ENCODE assay signal across 26 mouse cellular contexts in the genomic region with DNA sequence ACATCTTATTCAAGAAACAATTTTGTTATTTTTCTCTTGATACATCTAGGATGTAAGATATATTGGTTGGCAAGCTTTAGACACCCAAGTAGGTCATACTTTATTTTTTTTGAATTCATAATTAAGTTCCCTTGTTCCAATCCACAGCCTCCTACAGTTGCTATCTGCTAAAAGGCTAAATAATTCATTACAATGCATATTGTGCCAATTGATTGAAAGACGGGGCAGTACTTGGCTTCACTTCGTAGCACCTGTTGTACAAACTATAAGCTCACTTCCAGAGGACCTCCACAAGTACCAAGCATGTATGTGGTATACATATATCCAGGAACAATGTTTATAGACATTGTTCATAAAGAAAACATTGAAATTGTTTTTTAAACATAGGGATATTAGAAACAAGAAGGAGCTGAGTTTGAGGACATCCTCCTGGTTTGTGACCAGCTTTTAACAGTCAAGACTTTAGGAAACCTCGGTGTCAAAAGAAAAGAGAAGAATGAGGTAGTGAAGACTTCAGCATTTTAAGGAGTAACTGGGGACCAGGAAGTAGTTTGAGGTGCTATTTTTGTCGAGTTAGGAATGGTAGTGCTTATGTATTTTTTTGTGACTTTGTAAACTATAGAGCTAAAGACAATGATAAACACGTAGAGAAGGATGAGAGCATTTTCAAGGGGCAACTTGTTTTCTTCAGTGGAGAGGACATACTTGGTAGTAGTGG. TPM values are rescaled to one million over a fixed set of nuclear protein-coding genes. Genes with fewer than 3 reads are reported as not detected.
DNase-seq lines count a peak whose midpoint lies in the region; ATAC-seq lines count a peak whose summit lies in the region.
"Had no signal": no experiment of that assay in that cellular context is flagged by ENCODE, and none has a peak within 500 bp of the region (broad histone marks: within the 10 kb centered on the region; RNA-seq: fewer than 3 reads in every experiment).

No protein-coding gene starts in this region.

- H3K27me3 ChIP-seq in midbrain, embryonic 11.5 days (ENCODE audit: control insufficient read depth, insufficient read depth, low read length): no peaks in the 10 kb centered on the region
- no peaks in the 10 kb centered on the region for H3K27me3 ChIP-seq in midbrain, embryonic 16.5 days (ENCODE audit: control insufficient read depth, insufficient read depth, low read depth, low read length)
- no peaks in the 10 kb centered on the region for H3K27me3 ChIP-seq in intestine, embryonic 15.5 days (replicated peaks)
- H3K27me3 ChIP-seq: embryonic facial prominence, embryonic 15.5 days; hindbrain, embryonic 15.5 days; limb, embryonic 15.5 days; neural tube, embryonic 13.5 days had no signal

- DNase-seq in embryo, embryonic 10 days (ENCODE audit: low spot score): peak; percentile 21
- DNase-seq in embryo, embryonic 10.5 days (ENCODE audit: low spot score): no peak
- peak; percentile 86 for DNase-seq in midbrain, embryonic 11.5 days (ENCODE audit: low spot score, missing footprints)
- DNase-seq in adipocyte (ENCODE audit: low spot score): peak; percentile 42
- peak; percentile 24 for DNase-seq in naive thymus-derived CD4-positive, alpha-beta T cell, adult 2 months (ENCODE audit: low read depth)
- DNase-seq in T-cell, adult 2 months (ENCODE audit: low spot score): no peak
- DNase-seq: adrenal gland, adult 2 months; cerebellum, adult 11-12 months; forebrain, postnatal 0 days; gastrocnemius, adult 2 months; heart, postnatal 36 days; kidney, adult 9 months; left cerebral cortex, postnatal 4 days; lung, postnatal 10 days; right cerebral cortex, adult 18-20 months; right cerebral cortex, postnatal 4 days; thymus, postnatal 14 days had no signal

- H3K4me1 ChIP-seq in midbrain, embryonic 11.5 days (ENCODE audit: control insufficient read depth, insufficient read depth, low read length): peaks cover 8% of the 10 kb centered on the region
- H3K4me1 ChIP-seq in midbrain, embryonic 16.5 days (ENCODE audit: control insufficient read depth, insufficient read depth, low read length): peaks cover 13% of the 10 kb centered on the region
- H3K4me1 ChIP-seq in intestine, embryonic 15.5 days (replicated peaks): no peaks in the 10 kb centered on the region

- peaks cover 10% of the 10 kb centered on the region for H3K36me3 ChIP-seq in midbrain, embryonic 11.5 days (ENCODE audit: control insufficient read depth, insufficient read depth, low read length)
- H3K36me3 ChIP-seq in midbrain, embryonic 16.5 days (ENCODE audit: control insufficient read depth, insufficient read depth, low read length): peaks cover 17% of the 10 kb centered on the region
- peaks cover 5% of the 10 kb centered on the region; the same call in 1 of the 2 replicates for H3K36me3 ChIP-seq in intestine, embryonic 15.5 days

- no peak overlapping the region for H3K4me3 ChIP-seq in midbrain, embryonic 11.5 days (ENCODE audit: low read depth, low read length)
- H3K4me3 ChIP-seq in midbrain, embryonic 16.5 days (ENCODE audit: low read depth, low read length): no peak overlapping the region
- H3K4me3 ChIP-seq in intestine, embryonic 15.5 days (replicated peaks): no peak overlapping the region
- H3K4me3 ChIP-seq: embryonic facial prominence, embryonic 15.5 days; gastrocnemius, adult 2 months; hindbrain, embryonic 15.5 days; left cerebral cortex, adult 2 months; limb, embryonic 15.5 days; neural tube, embryonic 13.5 days had no signal

- WGBS in midbrain, embryonic 11.5 days: 79% methylated on average over 5 of the region's 5 CpGs
- WGBS in midbrain, embryonic 16.5 days: 71% methylated on average over 5 of the region's 5 CpGs
- WGBS in intestine, embryonic 15.5 days: 70% methylated on average over 5 of the region's 5 CpGs

- H3K4me2 ChIP-seq in midbrain, embryonic 11.5 days: no peak overlapping the region
- no peak overlapping the region for H3K4me2 ChIP-seq in midbrain, embryonic 16.5 days (ENCODE audit: low read length)
- no peak overlapping the region for H3K4me2 ChIP-seq in intestine, embryonic 15.5 days (replicated peaks)
- H3K4me2 ChIP-seq: embryonic facial prominence, embryonic 15.5 days had no signal

- H3K27ac ChIP-seq in midbrain, embryonic 11.5 days (ENCODE audit: low read depth, low read length): no peak overlapping the region
- H3K27ac ChIP-seq in midbrain, embryonic 16.5 days (ENCODE audit: low read length): no peak overlapping the region
- H3K27ac ChIP-seq in intestine, embryonic 15.5 days: no peak overlapping the region
- H3K27ac ChIP-seq: embryonic facial prominence, embryonic 15.5 days; gastrocnemius, adult 2 months; hindbrain, embryonic 15.5 days; left cerebral cortex, adult 2 months; limb, embryonic 15.5 days; midbrain, embryonic 10.5 days; neural tube, embryonic 13.5 days had no signal

- no peak for ATAC-seq in midbrain, embryonic 11.5 days (ENCODE audit: low FRiP score)
- no peak for ATAC-seq in midbrain, embryonic 16.5 days
- ATAC-seq in intestine, embryonic 15.5 days: no peak
- ATAC-seq: forebrain, postnatal 0 days; intestine, embryonic 16.5 days had no signal

- no peak overlapping the region for H3K9ac ChIP-seq in midbrain, embryonic 11.5 days (ENCODE audit: low read length)
- H3K9ac ChIP-seq in midbrain, embryonic 16.5 days (ENCODE audit: low read depth, low read length): no peak overlapping the region
- H3K9ac ChIP-seq in intestine, embryonic 15.5 days: no peak overlapping the region
- H3K9ac ChIP-seq: embryonic facial prominence, embryonic 15.5 days; forebrain, postnatal 0 days; hindbrain, embryonic 15.5 days; limb, embryonic 15.5 days; neural tube, embryonic 13.5 days had no signal

- H3K9me3 ChIP-seq in midbrain, embryonic 11.5 days (ENCODE audit: control insufficient read depth, low read length): no peaks in the 10 kb centered on the region
- no peaks in the 10 kb centered on the region for H3K9me3 ChIP-seq in midbrain, embryonic 16.5 days (replicated peaks; ENCODE audit: control insufficient read depth, low read length, poor library complexity, severe bottlenecking)
- H3K9me3 ChIP-seq in intestine, embryonic 15.5 days: no peaks in the 10 kb centered on the region
- H3K9me3 ChIP-seq: embryonic facial prominence, embryonic 15.5 days; hindbrain, embryonic 15.5 days; limb, embryonic 15.5 days; midbrain, embryonic 10.5 days; neural tube, embryonic 13.5 days had no signal

RNA-seq across cellular contexts. Expression of gene Nfs1, which starts 2.4 kb away (rescaled TPM):
- polyA plus RNA-seq in midbrain, embryonic 11.5 days (2014; fragmentation: Nextera tagmentation; extraction: Ambion mirVana): 34.1 and 37.2 TPM in 2 replicates
- polyA plus RNA-seq in midbrain, embryonic 16.5 days (2015; fragmentation: Nextera tagmentation; extraction: Ambion mirVana): 35.3 and 37.6 TPM in 2 replicates
- 62.3 and 63.0 TPM in 2 replicates for polyA plus RNA-seq in intestine, embryonic 15.5 days (2015; fragmentation: Nextera tagmentation; extraction: Ambion mirVana)

RNA-seq across cellular contexts. Expression of gene Romo1, which starts 2.6 kb away (rescaled TPM):
- 410 TPM in 2 replicates for polyA plus RNA-seq in midbrain, embryonic 11.5 days (2014; fragmentation: Nextera tagmentation; extraction: Ambion mirVana)
- 381 and 383 TPM in 2 replicates for polyA plus RNA-seq in midbrain, embryonic 16.5 days (2015; fragmentation: Nextera tagmentation; extraction: Ambion mirVana)
- polyA plus RNA-seq in intestine, embryonic 15.5 days (2015; fragmentation: Nextera tagmentation; extraction: Ambion mirVana): 363 and 370 TPM in 2 replicates

RNA-seq across cellular contexts. Expression of gene Gm28036, which starts 19.5 kb away (rescaled TPM):
- polyA plus RNA-seq in midbrain, embryonic 11.5 days (2014; fragmentation: Nextera tagmentation; extraction: Ambion mirVana): 19.1 and 19.6 TPM in 2 replicates
- polyA plus RNA-seq in midbrain, embryonic 16.5 days (2015; fragmentation: Nextera tagmentation; extraction: Ambion mirVana): 21.8 and 22.3 TPM in 2 replicates
- 11.8 and 15.7 TPM in 2 replicates for polyA plus RNA-seq in intestine, embryonic 15.5 days (2015; fragmentation: Nextera tagmentation; extraction: Ambion mirVana)

RNA-seq across cellular contexts. Expression of gene Rbm39, which starts 33.6 kb away (rescaled TPM):
- 708 and 733 TPM in 2 replicates for polyA plus RNA-seq in midbrain, embryonic 11.5 days (2014; fragmentation: Nextera tagmentation; extraction: Ambion mirVana)
- polyA plus RNA-seq in midbrain, embryonic 16.5 days (2015; fragmentation: Nextera tagmentation; extraction: Ambion mirVana): 406 and 441 TPM in 2 replicates
- polyA plus RNA-seq in intestine, embryonic 15.5 days (2015; fragmentation: Nextera tagmentation; extraction: Ambion mirVana): 486 and 571 TPM in 2 replicates

RNA-seq across cellular contexts. Expression of gene Rbm12, which starts 34.7 kb away (rescaled TPM):
- 47.7 and 48.3 TPM in 2 replicates for polyA plus RNA-seq in midbrain, embryonic 11.5 days (2014; fragmentation: Nextera tagmentation; extraction: Ambion mirVana)
- polyA plus RNA-seq in midbrain, embryonic 16.5 days (2015; fragmentation: Nextera tagmentation; extraction: Ambion mirVana): 26.2 and 30.1 TPM in 2 replicates
- polyA plus RNA-seq in intestine, embryonic 15.5 days (2015; fragmentation: Nextera tagmentation; extraction: Ambion mirVana): 17.8 and 25.8 TPM in 2 replicates

Comparison
In these comparisons a context has a peak if more than half of its experiments do, and no peak if none do; other contexts are left out.
1. DNase-seq: peak in embryo, embryonic 10 days (single experiment), midbrain, embryonic 11.5 days (single experiment), adipocyte (single experiment) and naive thymus-derived CD4-positive, alpha-beta T cell, adult 2 months (single experiment); none in embryo, embryonic 10.5 days (single experiment) and T-cell, adult 2 months (single experiment).